Mouse (Mus musculus) thymus, adult 18-20 months (tissue): ENCODE measurements around the gene Krtap19-1.

Source experiments
- DNase-seq, 2 experiments: peaks; one replicate each; pipeline ENCODE4 v3.0.0; 2022; ENCODE audit warnings: mixed read lengths in 2 of 2

Gene Krtap19-1

GRCm38 (mm10) chr16:88869311-88869710 is at the start of gene Krtap19-1:
TSS of gene Krtap19-1 (minus strand) at chr16:88869411.
- DNase-seq, result no peak

- no peak for DNase-seq
These were observed 27.1 kb upstream of the Krtap19-1 start, which contains the start of gene Krtap19-5 for GRCm38 (mm10) chr16:88896357-88896756. TSS of gene Krtap19-5 (minus strand) at chr16:88896457.

GRCm38 (mm10) chr16:88886870-88887269 is 17.7 kb upstream of the Krtap19-1 start:
- no peak for DNase-seq

GRCm38 (mm10) chr16:88884989-88885388 is 15.8 kb upstream of the Krtap19-1 start, which contains the start of gene Krtap19-4:
TSS of gene Krtap19-4 (minus strand) at chr16:88885089.
- no peak for DNase-seq

- no peak for DNase-seq
These were observed 8.7 kb upstream of the Krtap19-1 start, which contains the start of gene Krtap19-3 for GRCm38 (mm10) chr16:88877938-88878337. TSS of gene Krtap19-3 (minus strand) at chr16:88878038.

- DNase-seq, result no peak
These were observed 5.0 kb upstream of the Krtap19-1 start, which contains the start of gene Krtap19-2 for GRCm38 (mm10) chr16:88874169-88874568. TSS of gene Krtap19-2 (minus strand) at chr16:88874269.

GRCm38 (mm10) chr16:88864887-88865407 is 4.3 kb downstream of the Krtap19-1 start:
- DNase-seq, result no peak

GRCm38 (mm10) chr16:88851450-88851849 is 17.8 kb downstream of the Krtap19-1 start:
- no peak for DNase-seq

- no peak for DNase-seq
These were observed 20.7 kb downstream of the Krtap19-1 start for GRCm38 (mm10) chr16:88848558-88848957.

- DNase-seq, result no peak
These were observed 21.8 kb downstream of the Krtap19-1 start for GRCm38 (mm10) chr16:88847363-88847762.

GRCm38 (mm10) chr16:88826978-88827377 is 42.2 kb downstream of the Krtap19-1 start:
- DNase-seq, result no peak

GRCm38 (mm10) chr16:88826095-88826652 is 43.0 kb downstream of the Krtap19-1 start, which contains the start of gene Krtap14:
TSS of gene Krtap14 (minus strand) at chr16:88826145.
- DNase-seq, result no peak

GRCm38 (mm10) chr16:88823736-88824135 is 45.5 kb downstream of the Krtap19-1 start:
- no peak for DNase-seq

GRCm38 (mm10) chr16:88820066-88820465 is 49.1 kb downstream of the Krtap19-1 start, which contains the start of gene Krtap15:
TSS of gene Krtap15 (plus strand) at chr16:88820215.
- no peak for DNase-seq
